Mouse (Mus musculus) forebrain, postnatal 0 days (tissue): ENCODE data around the gene Naa60. TPM values are rescaled to one million over a fixed set of nuclear protein-coding genes. Genes with fewer than 3 reads are reported as not detected.
A peak's percentile ranks its signal among the peaks of the same experiment; 100 is the strongest.

Experiments
- ATAC-seq: fragments of 200-750 bp; cut with Nextera tagmentation; 2 replicates; pipeline ENCODE4 v1.8.0; 2017; ENCODE audit warnings: mild to moderate bottlenecking, moderate library complexity
- DNase-seq: peaks from one replicate; pipeline ENCODE4 v3.0.0-alpha.2; 2015
- H3K27ac ChIP-seq: fragments of 300-500 bp; sonication (generic); 2 replicates; pipeline ENCODE4 v1.5.1; 2014; ENCODE audit warnings: low read depth, mild to moderate bottlenecking, antibody characterized with exemption, low read length, moderate library complexity, mixed read lengths
- H3K27me3 ChIP-seq: fragments of 300-500 bp; sonication (generic); 2 replicates; pipeline ENCODE4 v1.6.1; 2014; ENCODE audit warnings: mild to moderate bottlenecking, low read length, mixed read lengths; ENCODE audit not compliant: insufficient read depth
- H3K36me3 ChIP-seq: fragments of 300-500 bp; sonication (generic); 2 replicates; pipeline ENCODE4 v1.6.1; 2014; ENCODE audit warnings: mild to moderate bottlenecking, moderate library complexity; ENCODE audit not compliant: insufficient read depth
- H3K4me1 ChIP-seq: fragments of 300-500 bp; sonication (generic); 2 replicates; pipeline ENCODE4 v1.6.1; 2014; ENCODE audit warnings: antibody characterized with exemption; ENCODE audit not compliant: insufficient read depth
- H3K4me2 ChIP-seq: fragments of 300-500 bp; sonication (generic); 2 replicates; pipeline ENCODE4 v1.6.1; 2014; ENCODE audit warnings: low read depth, mild to moderate bottlenecking, moderate library complexity
- H3K4me3 ChIP-seq: fragments of 300-500 bp; sonication (generic); 2 replicates; pipeline ENCODE4 v1.5.1; 2014; ENCODE audit warnings: low read depth, low read length, mixed read lengths
- H3K9ac ChIP-seq: fragments of 300-500 bp; sonication (generic); 2 replicates; pipeline ENCODE4 v1.6.1; 2014; ENCODE audit warnings: mild to moderate bottlenecking
- H3K9me3 ChIP-seq: fragments of 300-500 bp; sonication (generic); 2 replicates; pipeline ENCODE4 v1.6.1; 2016; ENCODE audit warnings: low read length
- CTCF ChIP-seq: sonication (generic); IDR thresholded peaks from 2 replicates; pipeline ENCODE4 v1.5.1; 2016; ENCODE audit warnings: antibody characterized with exemption, control low read depth, low read depth
- WGBS: fragments of 180-500 bp; shearing (Covaris S2); extraction: QIAGEN DNeasy Blood & Tissue Kit; methylation state at CpG from one replicate; pipeline ENCODE4 v1.1.7; 2014; 5-methylcytosine and 5-hydroxymethylcytosine counted together
- polyA plus RNA-seq: library from polyadenylated mRNA; unstranded; fragments of >200 nt; fragmentation: Nextera tagmentation; extraction: Ambion mirVana; gene quantifications from 2 replicates; pipeline ENCODE4 v1.2.1, GENCODE M21; 2015
- total RNA-seq: library from RNA; depleted of rRNA; stranded (reverse); fragments of >200 nt; gene quantifications from 2 replicates; pipeline ENCODE4 v1.2.3, GENCODE M21; 2014

Naa60 gene
- total and polyA plus RNA-seq, 2 experiments from 2014 or later: 81.1 to 97.1 TPM

- DNase-seq (no peak), ATAC-seq (no peak)
- H3K27me3 ChIP-seq: no peaks in the 10 kb centered on the region
- H3K9me3 ChIP-seq: no peaks in the 10 kb centered on the region
- no peaks in the 10 kb centered on the region for H3K4me1 ChIP-seq
- no peak overlapping the region for H3K9ac ChIP-seq
- peaks cover 14% of the 10 kb centered on the region; the same call in 1 of the 2 replicates for H3K36me3 ChIP-seq
- no peak overlapping the region for H3K27ac ChIP-seq
- no peak for TF ChIP-seq CTCF
- no peak overlapping the region for H3K4me3 ChIP-seq
- H3K4me2 ChIP-seq: no peak overlapping the region
- 93% methylated on average over 14 of the region's 14 CpGs for WGBS
Observed at GRCm38 (mm10) chr16:3891621-3892295, 19.6 kb downstream of the Naa60 start.

DNA sequence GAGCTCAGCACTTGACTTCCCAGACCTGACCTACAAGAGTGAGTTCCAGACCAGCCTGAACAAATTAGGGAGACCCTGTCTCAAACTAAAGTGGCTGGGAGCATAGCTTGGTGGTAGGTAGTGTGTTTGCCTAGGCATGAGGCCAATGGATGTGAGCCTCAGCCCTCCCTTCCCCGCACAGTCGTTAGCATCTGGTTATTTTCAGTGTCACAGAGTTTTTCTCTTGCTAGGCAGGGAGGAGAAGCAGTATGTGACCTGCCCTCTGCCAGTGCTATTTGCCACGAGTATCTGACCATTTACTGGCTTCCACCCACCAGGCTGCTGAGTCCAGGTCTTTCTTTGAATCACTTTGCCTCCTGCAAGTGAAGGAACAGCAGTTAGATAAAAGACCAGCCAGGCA lies 21.6 kb downstream of the Naa60 start:
- no peak overlapping the region for H3K4me2 ChIP-seq
- no peaks in the 10 kb centered on the region for H3K27me3 ChIP-seq
- no peaks in the 10 kb centered on the region for H3K4me1 ChIP-seq
- ATAC-seq (no peak), DNase-seq (no peak)
- no peak overlapping the region for H3K4me3 ChIP-seq
- no peak overlapping the region for H3K27ac ChIP-seq
- TF ChIP-seq CTCF: no peak
- no peaks in the 10 kb centered on the region for H3K9me3 ChIP-seq
- no peak overlapping the region for H3K9ac ChIP-seq
- peaks cover 26% of the 10 kb centered on the region for H3K36me3 ChIP-seq
- WGBS: 70% methylated on average over 3 of the region's 3 CpGs

DNA sequence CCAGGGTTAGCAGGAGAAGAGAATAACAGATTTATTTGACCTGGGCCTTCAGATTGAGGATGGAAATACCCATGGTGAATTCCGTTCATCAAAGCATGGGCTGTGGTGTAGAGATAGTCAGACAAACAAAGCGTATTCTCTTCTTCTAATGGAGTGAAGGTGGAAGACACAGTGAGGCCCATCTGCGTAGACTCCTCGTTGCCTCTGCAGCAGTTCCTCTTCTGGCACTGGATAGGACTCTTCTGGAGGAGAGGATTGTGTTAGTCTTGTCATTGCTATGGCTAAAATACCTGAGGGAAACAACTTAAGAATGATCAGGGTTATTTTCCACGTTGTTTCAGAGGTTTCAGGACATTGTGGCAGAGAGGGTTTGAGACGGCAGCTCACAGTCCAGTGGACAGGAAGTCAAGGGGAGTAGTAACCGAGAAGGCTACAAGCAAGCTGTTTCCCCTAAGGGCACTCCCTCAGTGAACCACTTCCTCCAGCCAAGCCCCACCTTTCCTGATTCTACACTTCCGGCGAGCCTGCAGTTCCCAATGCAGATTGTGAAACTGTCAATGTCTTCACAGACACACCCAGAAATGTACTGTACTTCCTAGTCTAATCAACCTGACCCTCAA lies 23.1 kb downstream of the Naa60 start:
- Histone ChIP-seq H3K36me3 (peaks cover 42% of the 10 kb centered on the region), H3K4me1 (no peaks in the 10 kb centered on the region), H3K9ac (no peak overlapping the region), H3K4me2 (no peak overlapping the region), H3K27ac (peak overlapping the region; percentile 10; the same call in 1 of the 2 replicates), H3K9me3 (no peaks in the 10 kb centered on the region), H3K4me3 (no peak overlapping the region), H3K27me3 (no peaks in the 10 kb centered on the region)
- no peak for TF ChIP-seq CTCF
- DNase-seq (no peak), ATAC-seq (no peak)
- WGBS: 84% methylated on average over 9 of the region's 9 CpGs

DNA sequence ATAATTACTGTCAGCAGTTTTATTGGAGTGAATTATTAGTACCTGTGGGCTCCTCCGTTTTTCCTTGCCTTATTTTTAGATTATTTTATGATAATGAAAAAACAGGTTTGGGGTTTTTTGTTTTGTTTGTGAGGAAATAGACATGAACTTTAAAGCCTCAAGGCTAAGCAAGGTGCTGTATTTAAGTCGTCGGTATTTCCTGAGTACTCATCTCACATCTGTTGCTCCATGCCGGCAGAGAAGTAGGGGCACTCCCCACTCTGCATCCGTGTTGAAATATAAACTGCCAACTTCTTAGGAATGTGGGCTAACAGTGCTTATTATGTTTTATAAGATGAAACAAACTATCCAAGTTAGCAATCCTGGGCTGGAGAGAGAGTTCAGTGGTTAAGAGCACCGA lies 23.9 kb downstream of the Naa60 start:
- H3K9ac ChIP-seq: no peak overlapping the region
- H3K4me3 ChIP-seq: no peak overlapping the region
- no peaks in the 10 kb centered on the region for H3K4me1 ChIP-seq
- ATAC-seq (no peak), DNase-seq (no peak)
- 90% methylated on average over 6 of the region's 6 CpGs for WGBS
- no peak overlapping the region for H3K27ac ChIP-seq
- H3K36me3 ChIP-seq: peaks cover 49% of the 10 kb centered on the region
- no peaks in the 10 kb centered on the region for H3K27me3 ChIP-seq
- TF ChIP-seq CTCF: no peak
- no peak overlapping the region for H3K4me2 ChIP-seq
- no peaks in the 10 kb centered on the region for H3K9me3 ChIP-seq

DNA sequence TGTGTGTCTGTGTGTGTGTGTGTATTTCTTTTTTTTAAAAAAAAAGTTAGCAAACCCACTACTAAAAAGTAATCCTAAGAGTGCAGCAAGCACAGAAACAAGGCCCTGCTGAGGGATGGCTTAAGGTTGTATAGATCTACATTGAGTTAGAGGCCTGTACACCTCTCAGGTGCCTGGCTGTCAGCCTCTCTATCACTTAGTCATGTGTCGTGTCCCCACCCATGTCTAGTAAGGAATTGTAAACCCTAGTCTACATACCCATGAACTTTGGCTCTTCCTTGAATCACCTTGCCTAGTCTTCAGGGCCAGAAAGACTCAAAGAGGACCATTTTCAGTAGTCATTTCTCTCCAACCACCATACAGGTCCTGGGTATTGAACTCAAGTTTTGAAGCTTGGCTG lies 24.4 kb downstream of the Naa60 start:
- Histone ChIP-seq H3K36me3 (peaks cover 55% of the 10 kb centered on the region), H3K4me2 (no peak overlapping the region), H3K9ac (no peak overlapping the region), H3K4me3 (no peak overlapping the region), H3K27me3 (no peaks in the 10 kb centered on the region), H3K27ac (no peak overlapping the region), H3K9me3 (no peaks in the 10 kb centered on the region), H3K4me1 (no peaks in the 10 kb centered on the region)
- ATAC-seq (no peak), DNase-seq (no peak)
- no peak for TF ChIP-seq CTCF
- 77% methylated on average over 1 of the region's 1 CpGs for WGBS

GRCm38 (mm10) chr16:3907471-3907870 lies 35.3 kb downstream of the Naa60 start:
- no peaks in the 10 kb centered on the region for H3K27me3 ChIP-seq
- H3K36me3 ChIP-seq: peaks cover 40% of the 10 kb centered on the region
- ATAC-seq: no peak
- 0 out of 2 replicates have a peak overlapping the region, but pooled peaks have one; percentile 81 for H3K4me2 ChIP-seq
- no peak overlapping the region for H3K9ac ChIP-seq
- no peaks in the 10 kb centered on the region for H3K9me3 ChIP-seq
- no peak overlapping the region for H3K4me3 ChIP-seq
- no peak for TF ChIP-seq CTCF
- H3K27ac ChIP-seq: no peak overlapping the region
- 66% methylated on average over 2 of the region's 2 CpGs for WGBS
- peaks cover 7% of the 10 kb centered on the region; the same call in 1 of the 2 replicates for H3K4me1 ChIP-seq
- no peak for DNase-seq

DNA sequence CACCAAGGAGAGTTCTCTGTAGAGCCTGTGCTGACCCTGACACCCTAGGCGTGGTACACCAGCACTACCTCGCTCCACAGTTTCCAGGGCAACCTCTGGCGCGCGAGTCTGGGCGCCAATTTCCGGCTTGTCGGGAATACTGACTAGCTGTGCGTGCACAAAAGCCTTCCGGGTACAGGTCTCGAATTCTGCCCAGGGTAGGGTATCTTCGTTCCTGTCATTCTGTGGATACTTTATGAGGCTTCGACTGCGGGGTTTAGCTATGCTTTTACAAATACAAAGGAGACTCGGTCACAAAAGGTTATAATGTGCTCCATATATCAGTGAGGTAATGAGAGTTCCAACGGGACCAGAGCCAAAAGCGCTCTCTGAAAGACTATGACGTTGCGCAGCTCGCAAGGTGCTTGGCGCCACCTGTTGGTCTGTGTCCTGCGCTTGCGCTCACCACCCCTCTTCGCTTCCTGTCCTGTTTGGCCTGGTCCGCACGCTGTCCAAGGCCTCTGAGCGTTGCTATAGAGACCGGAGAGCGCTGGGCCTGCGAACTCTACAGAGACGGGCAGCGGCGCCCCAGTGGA lies 36.4 kb downstream of the Naa60 start, which contains the start of the genes 1700037C18Rik and Cluap1:
Gene 1700037C18Rik (minus strand): TSS at position 153 of the 575 bp plus-strand sequence.
Gene Cluap1 (plus strand): TSS at position 265 of the 575 bp plus-strand sequence.
- ATAC-seq: peak; percentile 96
- WGBS: under 1% methylated on average over 33 of the region's 33 CpGs
- TF ChIP-seq CTCF: peak; percentile 81

More for the DNA sequence above, 36.4 kb downstream of the Naa60 start, which contains the start of the genes 1700037C18Rik and Cluap1:
- peak within 1 kb of the TSS; percentile 83 for H3K27ac ChIP-seq
- H3K4me3 ChIP-seq: peak within 1 kb of the TSS; percentile 79
- H3K9ac ChIP-seq: peak within 1 kb of the TSS; percentile 72
- H3K4me1 ChIP-seq: peaks cover 7% of the 10 kb centered on the region; the same call in 1 of the 2 replicates
- H3K36me3 ChIP-seq: peaks cover 41% of the 10 kb centered on the region
- H3K4me2 ChIP-seq: peak within 1 kb of the TSS; percentile 81
- peak; percentile 97 for DNase-seq
- no peaks in the 10 kb centered on the region for H3K9me3 ChIP-seq
- no peaks in the 10 kb centered on the region for H3K27me3 ChIP-seq
